Mouse (Mus musculus) mouse trophoblast stem cell (cell line): ENCODE data around the gene Heatr6.

Source experiments
- in situ Hi-C, 2 experiments: fragments of 300-500 bp; cut with MseI, MboI; formaldehyde crosslinking; loops; 2 replicates in 1 of 2; 3 replicates in 1 of 2; pipeline ENCODE4 v1.15.1; 2025

The Heatr6 gene

GRCm38 (mm10) chr11:83802166-83802565 lies 48.7 kb downstream of the Heatr6 start:
- in situ Hi-C loops: no loop called here

GRCm38 (mm10) chr11:83802581-83802980 lies 49.1 kb downstream of the Heatr6 start:
- in situ Hi-C loops: no loop called here

GRCm38 (mm10) chr11:83810441-83810840 lies 56.9 kb downstream of the Heatr6 start:
- in situ Hi-C loops: loop anchor here in 1 of 2 experiments (10.0 kb wide), 1 partner anchor 124 kb away; no protein-coding TSS in a partner anchor

- in situ Hi-C loops: loop anchor here (5.0 to 10.0 kb wide), 2 partner anchors 117 to 120 kb away; no protein-coding TSS in a partner anchor
These were observed 61.7 kb downstream of the Heatr6 start for GRCm38 (mm10) chr11:83815191-83815590.

GRCm38 (mm10) chr11:83815628-83816027 lies 62.1 kb downstream of the Heatr6 start:
- in situ Hi-C loops: loop anchor here (5.0 to 10.0 kb wide), 2 partner anchors 117 to 119 kb away; no protein-coding TSS in a partner anchor

- in situ Hi-C loops: loop anchor here (5.0 to 10.0 kb wide), 2 partner anchors 115 to 118 kb away; no protein-coding TSS in a partner anchor
These were observed 63.6 kb downstream of the Heatr6 start for GRCm38 (mm10) chr11:83817048-83817447.

GRCm38 (mm10) chr11:83817994-83818393 lies 64.5 kb downstream of the Heatr6 start:
- in situ Hi-C loops: loop anchor here (5.0 to 10.0 kb wide), 2 partner anchors 114 to 117 kb away; no protein-coding TSS in a partner anchor

- in situ Hi-C loops: loop anchor here (5.0 to 10.0 kb wide), 2 partner anchors 114 to 116 kb away; no protein-coding TSS in a partner anchor
These were observed 65.2 kb downstream of the Heatr6 start for GRCm38 (mm10) chr11:83818591-83819127.

- in situ Hi-C loops: loop anchor here (5.0 to 10.0 kb wide), 2 partner anchors 112 to 115 kb away; no protein-coding TSS in a partner anchor
These were observed 66.4 kb downstream of the Heatr6 start for GRCm38 (mm10) chr11:83819806-83820483.

- in situ Hi-C loops: no loop called here
These were observed 72.6 kb downstream of the Heatr6 start for GRCm38 (mm10) chr11:83826142-83826541.

GRCm38 (mm10) chr11:83828553-83829142 lies 75.2 kb downstream of the Heatr6 start:
- in situ Hi-C loops: no loop called here

- in situ Hi-C loops: loop anchor here in 1 of 2 experiments (5.0 kb wide), 1 partner anchor 95 kb away; no protein-coding TSS in a partner anchor
These were observed 78.9 kb downstream of the Heatr6 start for GRCm38 (mm10) chr11:83832389-83832788.
